13 mouse cellular contexts compared by ENCODE assay signal in the genomic region with DNA sequence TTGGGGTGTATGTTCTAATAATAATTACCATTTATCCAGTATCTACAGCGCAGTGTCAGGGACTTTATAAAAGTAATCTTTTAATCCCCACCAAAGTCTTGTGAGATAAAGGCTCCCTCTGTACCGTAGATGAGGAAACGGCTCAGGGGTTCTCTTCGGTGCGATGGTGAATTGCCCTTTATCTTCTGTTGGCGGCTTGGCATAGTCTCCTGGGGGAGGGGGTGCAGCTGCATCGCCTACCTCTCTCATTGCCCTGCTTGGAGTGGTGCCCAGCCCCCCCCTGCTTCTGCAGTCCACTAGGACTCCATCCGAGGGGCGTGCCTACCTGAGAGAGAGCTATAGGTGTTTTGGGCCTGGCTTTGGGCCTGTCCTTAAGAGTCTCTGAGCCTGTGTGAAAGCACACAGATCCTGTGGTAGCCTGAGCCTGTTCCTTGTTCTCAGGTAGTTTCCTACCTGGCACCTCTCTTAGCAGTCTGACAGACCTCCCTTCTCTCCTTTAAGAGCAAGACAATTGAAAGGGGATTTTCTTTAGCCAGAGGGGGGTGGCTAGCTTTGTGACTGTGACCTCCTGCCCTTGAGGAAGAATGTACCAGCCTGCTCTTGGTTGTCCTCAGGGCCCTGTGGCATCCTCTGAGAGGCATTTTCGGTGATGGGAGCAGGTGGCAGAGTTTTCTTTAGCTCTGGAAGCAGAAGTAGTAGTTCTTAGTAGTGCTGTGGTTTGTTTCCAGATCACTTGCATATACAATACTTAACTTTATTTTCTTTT. TPM values are rescaled to one million over a fixed set of nuclear protein-coding genes. Genes with fewer than 3 reads are reported as not detected.
DNase-seq lines count a peak whose midpoint lies in the region; ATAC-seq and TF ChIP-seq lines count a peak whose summit lies in the region.
"Had no signal": no experiment of that assay in that cellular context is flagged by ENCODE, and none has a peak within 500 bp of the region (broad histone marks: within the 10 kb centered on the region; RNA-seq: fewer than 3 reads in every experiment).

No protein-coding gene starts in this region.

- peak overlapping the region; percentile 60 for H3K27ac ChIP-seq in forebrain, embryonic 10.5 days
- H3K27ac ChIP-seq in forebrain, embryonic 16.5 days (ENCODE audit: low read length) = no peak overlapping the region
- peak overlapping the region; percentile 41; the same call in 1 of the 2 replicates for H3K27ac ChIP-seq in ES-Bruce4 (ENCODE audit: insufficient read depth, low read length)
- H3K27ac ChIP-seq: embryonic facial prominence, embryonic 12.5 days had no signal

- intact Hi-C loops in left cerebral cortex, postnatal 4 days (cut with DNase I) = no loop called here

- ATAC-seq in forebrain, embryonic 16.5 days = no peak
- ATAC-seq in common myeloid progenitor, adult 5-6 weeks (replicated peaks; ENCODE audit: low read depth, poor library complexity, severe bottlenecking) = peak; percentile 27; the same call in 1 of the 2 replicates

- H3K27me3 ChIP-seq in forebrain, embryonic 10.5 days (ENCODE audit: poor library complexity, severe bottlenecking) = no peaks in the 10 kb centered on the region
- no peaks in the 10 kb centered on the region for H3K27me3 ChIP-seq in forebrain, embryonic 16.5 days (replicated peaks; ENCODE audit: control insufficient read depth, insufficient read depth, low read length)
- no peaks in the 10 kb centered on the region for H3K27me3 ChIP-seq in ES-Bruce4 (ENCODE audit: control insufficient read depth, insufficient read depth, low read length, poor library complexity, severe bottlenecking)
- H3K27me3 ChIP-seq: embryonic facial prominence, embryonic 12.5 days had no signal

- TF ChIP-seq POLR2A in ES-Bruce4 (IDR thresholded peaks at IDR 0.05; ENCODE audit: insufficient read depth, low read length) = no peak

- H3K9me3 ChIP-seq in forebrain, embryonic 10.5 days = no peaks in the 10 kb centered on the region
- no peaks in the 10 kb centered on the region for H3K9me3 ChIP-seq in forebrain, embryonic 16.5 days (ENCODE audit: control insufficient read depth, low read length)
- H3K9me3 ChIP-seq in ES-Bruce4 (replicated peaks; ENCODE audit: control insufficient read depth, insufficient read depth, low read length, poor library complexity, severe bottlenecking) = no peaks in the 10 kb centered on the region
- H3K9me3 ChIP-seq: embryonic facial prominence, embryonic 12.5 days had no signal

- H3K36me3 ChIP-seq in forebrain, embryonic 10.5 days (replicated peaks) = peaks cover 12% of the 10 kb centered on the region
- no peaks in the 10 kb centered on the region for H3K36me3 ChIP-seq in forebrain, embryonic 16.5 days (ENCODE audit: control insufficient read depth, insufficient read depth)
- no peaks in the 10 kb centered on the region for H3K36me3 ChIP-seq in ES-Bruce4 (ENCODE audit: control insufficient read depth, insufficient read depth, low read length, poor library complexity, severe bottlenecking)

- TF ChIP-seq CTCF in ES-Bruce4 (IDR thresholded peaks at IDR 0.05; ENCODE audit: low read depth, low read length) = no peak

- no peak overlapping the region for H3K4me3 ChIP-seq in forebrain, embryonic 10.5 days
- no peak overlapping the region for H3K4me3 ChIP-seq in forebrain, embryonic 16.5 days (replicated peaks; ENCODE audit: low read length)
- no peak overlapping the region for H3K4me3 ChIP-seq in ES-Bruce4 (ENCODE audit: low read depth, low read length)
- H3K4me3 ChIP-seq: embryonic facial prominence, embryonic 12.5 days had no signal

- no peak overlapping the region for H3K9ac ChIP-seq in forebrain, embryonic 16.5 days (replicated peaks; ENCODE audit: low read depth, low read length)
- no peak overlapping the region for H3K9ac ChIP-seq in ES-Bruce4 (ENCODE audit: low read depth, poor library complexity, severe bottlenecking)
- H3K9ac ChIP-seq: embryonic facial prominence, embryonic 12.5 days had no signal

- no peak overlapping the region for H3K4me2 ChIP-seq in forebrain, embryonic 16.5 days (ENCODE audit: low read length)
- H3K4me2 ChIP-seq: embryonic facial prominence, embryonic 12.5 days had no signal

- no peak for DNase-seq in forebrain, embryonic 10.5 days (ENCODE audit: extremely low spot score, low spot score)
- DNase-seq in left cerebral cortex, postnatal 4 days = peak; percentile 51
- no peak for DNase-seq in left cerebral cortex, adult 18-20 months (ENCODE audit: low spot score in 2 of 2)
- no peak for DNase-seq in embryo, embryonic 10 days (ENCODE audit: low spot score)
- DNase-seq in testis, postnatal 10 days (ENCODE audit: low spot score) = no peak
- DNase-seq: adrenal gland, adult 8-10 months; gastrocnemius, postnatal 36 days; kidney, adult 2 months; thymus, postnatal 25 days had no signal

- peaks cover 94% of the 10 kb centered on the region for H3K4me1 ChIP-seq in forebrain, embryonic 10.5 days
- peaks cover 45% of the 10 kb centered on the region for H3K4me1 ChIP-seq in forebrain, embryonic 16.5 days (replicated peaks; ENCODE audit: control insufficient read depth, insufficient read depth, low read length)
- peaks cover 15% of the 10 kb centered on the region for H3K4me1 ChIP-seq in ES-Bruce4 (ENCODE audit: control insufficient read depth, insufficient read depth, low read length)

- WGBS in forebrain, embryonic 10.5 days = 65% methylated on average over 10 of the region's 10 CpGs
- WGBS in forebrain, embryonic 16.5 days = 45% methylated on average over 10 of the region's 10 CpGs

- 0 out of 2 replicates have a peak, but pooled peaks have one; percentile 54 for TF ChIP-seq EP300 in ES-Bruce4 (IDR thresholded peaks at IDR 0.05; ENCODE audit: insufficient read depth, low read depth, low read length)

RNA-seq across cellular contexts. Expression of a gene that starts 6.5 kb away (rescaled TPM):
- 7.9 and 8.1 TPM in 2 replicates for polyA plus RNA-seq in forebrain, embryonic 10.5 days (2016; fragmentation: Nextera tagmentation; extraction: Ambion mirVana)
- 8.1 and 10.7 TPM in 2 replicates for polyA plus RNA-seq in forebrain, embryonic 16.5 days (2015; fragmentation: Nextera tagmentation; extraction: Ambion mirVana)
- 10 to 100 TPM; 30.4 to 36.2 TPM for total RNA-seq in left cerebral cortex, postnatal 4 days (2021)
- total RNA-seq in left cerebral cortex, adult 18-20 months (2021) = 10 to 100 TPM; 46.3 to 47.9 TPM
- 18.4 and 21.4 TPM in 2 replicates for polyA plus RNA-seq in ES-Bruce4 (2011; ENCODE audit: insufficient read depth, insufficient read length, low read depth, missing spikeins)
- total RNA-seq in common myeloid progenitor, adult 5-6 weeks (2017) = 9.0 and 9.7 TPM in 2 replicates

RNA-seq across cellular contexts. Expression of a gene that starts 22.7 kb away (rescaled TPM):
- 16.8 and 17.0 TPM in 2 replicates for polyA plus RNA-seq in forebrain, embryonic 10.5 days (2016; fragmentation: Nextera tagmentation; extraction: Ambion mirVana)
- 16.2 and 19.3 TPM in 2 replicates for polyA plus RNA-seq in forebrain, embryonic 16.5 days (2015; fragmentation: Nextera tagmentation; extraction: Ambion mirVana)
- total RNA-seq in left cerebral cortex, postnatal 4 days (2021) = 10 to 100 TPM; 52.0 to 52.9 TPM
- total RNA-seq in left cerebral cortex, adult 18-20 months (2021) = 10 to 100 TPM; 61.2 to 68.1 TPM
- polyA plus RNA-seq in ES-Bruce4 (2011; ENCODE audit: insufficient read depth, insufficient read length, low read depth, missing spikeins) = 69.2 and 71.5 TPM in 2 replicates
- total RNA-seq in common myeloid progenitor, adult 5-6 weeks (2017) = 9.3 and 12.6 TPM in 2 replicates
